Mouse (Mus musculus) embryonic facial prominence, embryonic 10.5 days (tissue): ENCODE results near the gene Klhl32. TPM values are rescaled to one million over a fixed set of nuclear protein-coding genes. Genes with fewer than 3 reads are reported as not detected.

Source experiments
- DNase-seq: peaks from one replicate; pipeline ENCODE4 v3.0.0-alpha.2; 2017; ENCODE audit warnings: low spot score
- H3K27ac ChIP-seq: fragments of 300-500 bp; sonication (generic); replicated peaks from 2 replicates; pipeline ENCODE4 v1.5.1; 2016; ENCODE audit warnings: mild to moderate bottlenecking
- H3K27me3 ChIP-seq: fragments of 300-500 bp; sonication (generic); replicated peaks from 2 replicates; pipeline ENCODE4 v1.6.1; 2016; ENCODE audit warnings: low read depth, mild to moderate bottlenecking; ENCODE audit not compliant: poor library complexity, severe bottlenecking
- H3K36me3 ChIP-seq: fragments of 300-500 bp; sonication (generic); replicated peaks from 2 replicates; pipeline ENCODE4 v1.6.1; 2016; ENCODE audit warnings: mild to moderate bottlenecking, moderate library complexity
- H3K4me1 ChIP-seq: fragments of 300-500 bp; sonication (generic); 2 replicates; pipeline ENCODE4 v1.6.1; 2016
- H3K4me3 ChIP-seq: fragments of 300-500 bp; sonication (generic); 2 replicates; pipeline ENCODE4 v1.5.1; 2016; ENCODE audit warnings: mild to moderate bottlenecking, moderate library complexity
- H3K9me3 ChIP-seq: fragments of 300-500 bp; sonication (generic); 2 replicates; pipeline ENCODE4 v1.6.1; 2016; ENCODE audit warnings: mild to moderate bottlenecking
- WGBS: fragments of 180-500 bp; shearing (Covaris S2); methylation state at CpG from one replicate; pipeline ENCODE4 v1.1.7; 2016; 5-methylcytosine and 5-hydroxymethylcytosine counted together
- polyA plus RNA-seq: library from polyadenylated mRNA; unstranded; fragments of >200 nt; fragmentation: Nextera tagmentation; extraction: Ambion mirVana; gene quantifications from 2 replicates; pipeline ENCODE4 v1.2.1, GENCODE M21; 2016

The Klhl32 gene
- polyA plus RNA-seq, 1 experiment from 2014 or later = 2.3 TPM

DNA sequence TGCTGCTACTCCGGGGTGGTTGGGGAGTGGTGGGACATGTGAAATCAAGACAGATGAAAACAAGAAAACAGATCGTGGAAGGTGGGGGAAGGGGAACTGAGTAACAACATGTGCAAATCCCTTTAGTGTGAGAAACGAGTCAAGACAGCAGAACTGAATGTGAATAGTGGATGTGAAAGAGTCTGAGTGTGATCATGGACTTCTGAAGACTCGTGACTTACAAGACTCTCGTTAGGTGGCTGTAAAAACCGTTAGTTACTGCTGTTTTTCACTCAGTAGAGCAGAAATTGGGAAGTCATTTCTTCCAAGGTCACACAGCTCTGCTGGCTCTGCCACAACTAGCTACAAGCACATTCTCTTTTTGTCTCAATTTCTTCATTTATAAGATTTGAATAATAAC, 282.9 kb downstream of the Klhl32 start:
- H3K36me3 ChIP-seq = peaks cover 3% of the 10 kb centered on the region; the same call in 1 of the 2 replicates
- 75% methylated on average over 6 of the region's 6 CpGs for WGBS
- H3K27me3 ChIP-seq = no peaks in the 10 kb centered on the region
- no peak for DNase-seq
- H3K27ac ChIP-seq = no peak overlapping the region
- H3K4me3 ChIP-seq = no peak overlapping the region
- H3K9me3 ChIP-seq = no peaks in the 10 kb centered on the region
- no peaks in the 10 kb centered on the region for H3K4me1 ChIP-seq

Other genes starting within 250 kb of the Klhl32 start
- 54.8 and 57.4 TPM in 2 replicates for gene Ndufaf4, start 47.0 kb upstream of the Klhl32 start, polyA plus RNA-seq
- gene Gpr63, start 115.3 kb upstream of the Klhl32 start, polyA plus RNA-seq = 0.95 and 1.5 TPM in 2 replicates